Mouse (Mus musculus) G1E (cell line): ENCODE results near the gene Kndc1.

ENCODE experiments used
- CTCF ChIP-seq: IDR thresholded peaks from 2 replicates; pipeline ENCODE4 v1.5.1; 2012; ENCODE audit warnings: low read depth, low read length, inconsistent platforms, mixed read lengths
- GATA1 ChIP-seq: IDR thresholded peaks from 2 replicates; pipeline ENCODE4 v1.6.1; 2012; ENCODE audit warnings: borderline replicate concordance, low read length, inconsistent platforms, mixed read lengths
- POLR2AphosphoS5 ChIP-seq: IDR thresholded peaks from 2 replicates; pipeline ENCODE4 v1.6.1; 2012; ENCODE audit warnings: low read depth, low read length, inconsistent platforms; ENCODE audit not compliant: insufficient replicate concordance
- TAL1 ChIP-seq: conservative IDR thresholded peaks from 2 replicates; pipeline ENCODE4 v1.6.1; 2012; ENCODE audit warnings: low read depth, low read length, inconsistent platforms, mixed read lengths

DNA sequence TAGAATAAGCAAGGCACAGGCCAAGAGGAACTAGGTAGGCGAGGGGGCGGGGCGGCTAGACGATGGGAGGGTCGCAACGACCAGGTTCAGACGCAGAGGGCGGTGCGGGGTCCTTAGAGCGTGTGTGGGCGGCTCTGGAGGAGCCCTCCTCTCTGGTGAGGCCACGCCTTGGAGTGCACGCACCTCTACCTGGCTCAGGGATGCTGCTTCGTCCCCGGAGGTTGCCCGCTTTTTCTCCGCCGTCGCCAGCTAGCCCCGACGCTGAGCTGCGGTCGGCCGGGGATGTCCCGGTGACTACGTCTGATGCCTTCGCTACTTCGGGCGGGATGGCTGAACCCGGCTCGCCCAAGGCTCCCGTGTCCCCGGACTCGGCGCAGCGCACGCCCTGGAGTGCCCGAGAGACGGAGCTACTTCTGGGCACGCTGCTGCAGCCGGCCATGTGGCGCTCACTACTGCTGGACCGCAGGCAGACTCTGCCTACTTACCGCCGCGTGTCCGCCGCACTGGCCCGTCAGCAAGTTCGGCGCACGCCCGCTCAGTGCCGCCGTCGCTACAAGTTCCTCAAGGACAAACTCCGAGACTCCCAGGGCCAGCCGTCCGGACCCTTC lies 49.3 kb downstream of the Kndc1 start, which contains the start of gene Utf1:
- TF ChIP-seq CTCF: no peak
- no peak for TF ChIP-seq GATA1
- no peak for TF ChIP-seq TAL1
- no peak for TF ChIP-seq POLR2AphosphoS5
